9 mouse cellular contexts compared by ENCODE assay signal in the genomic region with DNA sequence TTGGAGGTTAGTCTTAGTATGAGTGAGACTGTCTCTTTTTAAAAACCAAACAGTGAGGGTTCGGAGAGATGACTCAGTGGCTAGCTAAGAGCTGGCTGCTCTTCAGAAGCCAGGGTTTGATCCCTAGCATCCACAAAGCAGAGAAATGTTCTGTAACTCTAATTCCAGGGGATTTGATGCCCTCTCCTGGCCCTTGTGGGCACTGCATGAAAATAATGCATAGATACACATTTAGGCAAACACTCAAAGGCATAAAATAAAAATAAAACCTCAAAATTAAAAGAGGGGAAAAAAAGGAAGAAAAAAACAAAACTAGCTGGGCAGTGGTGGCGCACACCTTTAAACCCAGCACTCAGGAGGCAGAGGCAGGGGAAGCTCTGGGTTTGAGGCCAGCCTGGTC. TPM values are rescaled to one million over a fixed set of nuclear protein-coding genes. Genes with fewer than 3 reads are reported as not detected.
DNase-seq lines count a peak whose midpoint lies in the region; ATAC-seq and TF ChIP-seq lines count a peak whose summit lies in the region.
"Had no signal": no experiment of that assay in that cellular context is flagged by ENCODE, and none has a peak within 500 bp of the region (broad histone marks: within the 10 kb centered on the region; RNA-seq: fewer than 3 reads in every experiment).

No protein-coding gene starts in this region.

- H3K9ac ChIP-seq in embryonic facial prominence, embryonic 11.5 days (replicated peaks; ENCODE audit: low read length): no peak overlapping the region
- no peak overlapping the region for H3K9ac ChIP-seq in liver, adult 2 months (ENCODE audit: low read depth, low read length)
- no peak overlapping the region for H3K9ac ChIP-seq in liver, embryonic 12.5 days
- H3K9ac ChIP-seq: midbrain, embryonic 12.5 days had no signal

- H3K9me3 ChIP-seq in embryonic facial prominence, embryonic 11.5 days (replicated peaks; ENCODE audit: control insufficient read depth, low read length): no peaks in the 10 kb centered on the region
- H3K9me3 ChIP-seq in embryonic facial prominence, embryonic 10.5 days: no peaks in the 10 kb centered on the region
- H3K9me3 ChIP-seq in liver, embryonic 12.5 days (replicated peaks): no peaks in the 10 kb centered on the region
- H3K9me3 ChIP-seq: midbrain, embryonic 12.5 days had no signal

- H3K79me2 ChIP-seq in liver, adult 2 months (ENCODE audit: control insufficient read depth, insufficient read depth, low read length): peaks cover 40% of the 10 kb centered on the region; the same call in 1 of the 2 replicates

- peak; percentile 33 for TF ChIP-seq CTCF in liver, adult 2 months (IDR thresholded peaks at IDR 0.05; ENCODE audit: low read depth, low read length)

- TF ChIP-seq POLR2A in liver, adult 2 months (IDR thresholded peaks at IDR 0.05; ENCODE audit: extremely low read depth, insufficient read depth, low read length): no peak

- no peak overlapping the region for H3K4me3 ChIP-seq in embryonic facial prominence, embryonic 11.5 days (ENCODE audit: low read depth, low read length)
- H3K4me3 ChIP-seq in embryonic facial prominence, embryonic 10.5 days: no peak overlapping the region
- H3K4me3 ChIP-seq in liver, adult 2 months (ENCODE audit: insufficient read depth, low read depth, low read length): no peak overlapping the region
- no peak overlapping the region for H3K4me3 ChIP-seq in liver, embryonic 12.5 days
- H3K4me3 ChIP-seq: midbrain, embryonic 12.5 days had no signal

- no peaks in the 10 kb centered on the region for H3K27me3 ChIP-seq in embryonic facial prominence, embryonic 11.5 days (ENCODE audit: control insufficient read depth, insufficient read depth, low read length)
- H3K27me3 ChIP-seq in embryonic facial prominence, embryonic 10.5 days (replicated peaks; ENCODE audit: low read depth, poor library complexity, severe bottlenecking): no peaks in the 10 kb centered on the region
- no peaks in the 10 kb centered on the region for H3K27me3 ChIP-seq in liver, adult 2 months (ENCODE audit: control insufficient read depth, insufficient read depth, low read length)
- H3K27me3 ChIP-seq in liver, embryonic 12.5 days (replicated peaks): no peaks in the 10 kb centered on the region
- H3K27me3 ChIP-seq: midbrain, embryonic 12.5 days had no signal

- intact Hi-C loops in gastrocnemius, postnatal 14 days (cut with DNase I; ENCODE audit: low total_unique reads): loop anchor here (10.0 kb wide), 1 partner anchor 130 kb away; no protein-coding TSS in a partner anchor

- 96% methylated on average over 2 of the region's 2 CpGs for WGBS in embryonic facial prominence, embryonic 11.5 days
- WGBS in embryonic facial prominence, embryonic 10.5 days: 93% methylated on average over 2 of the region's 2 CpGs
- 99% methylated on average over 2 of the region's 2 CpGs for WGBS in liver, adult 2 months
- 87% methylated on average over 2 of the region's 2 CpGs for WGBS in liver, embryonic 12.5 days (ENCODE audit: insufficient replicate concordance)

- ATAC-seq in embryonic facial prominence, embryonic 11.5 days (replicated peaks; ENCODE audit: insufficient number of reproducible peaks, low FRiP score, low TSS enrichment, low read depth): no peak
- no peak for ATAC-seq in liver, embryonic 12.5 days

- H3K4me2 ChIP-seq in embryonic facial prominence, embryonic 11.5 days (ENCODE audit: low read depth, low read length): no peak overlapping the region
- H3K4me2 ChIP-seq in liver, embryonic 12.5 days: no peak overlapping the region
- H3K4me2 ChIP-seq: midbrain, embryonic 12.5 days had no signal

- H3K4me1 ChIP-seq in embryonic facial prominence, embryonic 11.5 days (ENCODE audit: control insufficient read depth, insufficient read depth, low read length): no peaks in the 10 kb centered on the region
- H3K4me1 ChIP-seq in embryonic facial prominence, embryonic 10.5 days: peaks cover 17% of the 10 kb centered on the region
- H3K4me1 ChIP-seq in liver, adult 2 months (ENCODE audit: control insufficient read depth, insufficient read depth, low read length): peaks cover 19% of the 10 kb centered on the region
- H3K4me1 ChIP-seq in liver, embryonic 12.5 days: peaks cover 51% of the 10 kb centered on the region

- H3K36me3 ChIP-seq in embryonic facial prominence, embryonic 11.5 days (replicated peaks; ENCODE audit: control insufficient read depth, insufficient read depth, low read depth, low read length): no peaks in the 10 kb centered on the region
- peaks cover 10% of the 10 kb centered on the region; the same call in 1 of the 2 replicates for H3K36me3 ChIP-seq in embryonic facial prominence, embryonic 10.5 days (replicated peaks)
- H3K36me3 ChIP-seq in liver, adult 2 months (ENCODE audit: control insufficient read depth, insufficient read depth, low read length): no peaks in the 10 kb centered on the region
- H3K36me3 ChIP-seq in liver, embryonic 12.5 days: peaks cover 10% of the 10 kb centered on the region; the same call in 1 of the 2 replicates
- H3K36me3 ChIP-seq: midbrain, embryonic 12.5 days had no signal

- H3K27ac ChIP-seq in embryonic facial prominence, embryonic 11.5 days (replicated peaks; ENCODE audit: low read depth, low read length): no peak overlapping the region
- no peak overlapping the region for H3K27ac ChIP-seq in embryonic facial prominence, embryonic 10.5 days (replicated peaks)
- no peak overlapping the region for H3K27ac ChIP-seq in liver, adult 2 months (replicated peaks; ENCODE audit: insufficient read depth, low read depth, low read length)
- H3K27ac ChIP-seq in liver, embryonic 12.5 days: no peak overlapping the region
- H3K27ac ChIP-seq: midbrain, embryonic 12.5 days had no signal

- peak; percentile 35 for DNase-seq in embryonic facial prominence, embryonic 11.5 days (ENCODE audit: low spot score)
- DNase-seq in embryonic facial prominence, embryonic 10.5 days (ENCODE audit: low spot score): no peak
- no peak for DNase-seq in liver, adult 2 months (ENCODE audit: extremely low read depth, low read depth, low spot score)
- peak; percentile 30 for DNase-seq in NIH3T3 (ENCODE audit: low read depth)
- DNase-seq in retina, adult 2 months (ENCODE audit: low read depth, low spot score): peak; percentile 13
- no peak for DNase-seq in layer of hippocampus, adult 8-10 months (ENCODE audit: low spot score in 2 of 2)
- DNase-seq in gastrocnemius, postnatal 14 days: no peak

RNA-seq across cellular contexts. Expression of gene Pias1, which starts 13.3 kb away (rescaled TPM):
- 60.7 and 62.0 TPM in 2 replicates for polyA plus RNA-seq in embryonic facial prominence, embryonic 11.5 days (2014; fragmentation: Nextera tagmentation; extraction: Ambion mirVana)
- 50.4 and 52.1 TPM in 2 replicates for polyA plus RNA-seq in embryonic facial prominence, embryonic 10.5 days (2016; fragmentation: Nextera tagmentation; extraction: Ambion mirVana)
- total RNA-seq in liver, adult 2 months (2014; rRNA removed): 7.9 and 8.3 TPM in 2 replicates
- 8.3 and 12.3 TPM in 2 replicates for polyA plus RNA-seq in liver, adult 2 months (2012; rRNA removed)
- 30.2 and 31.9 TPM in 2 replicates for polyA plus RNA-seq in liver, embryonic 12.5 days (2016; fragmentation: Nextera tagmentation; extraction: Ambion mirVana)
- 10 to 100 TPM; 61.6 to 75.9 (median 74.3) TPM for total RNA-seq in layer of hippocampus, adult 8-10 months (2022)
- 10 to 100 TPM; 13.8 to 15.8 TPM for total RNA-seq in gastrocnemius, postnatal 14 days (2021)

Comparison
In these comparisons a context has a peak if more than half of its experiments do, and no peak if none do; other contexts are left out.
1. DNase-seq: peak in embryonic facial prominence, embryonic 11.5 days (single experiment), NIH3T3 (single experiment) and retina, adult 2 months (single experiment); none in embryonic facial prominence, embryonic 10.5 days (single experiment), liver, adult 2 months (single experiment), layer of hippocampus, adult 8-10 months (0 of 2) and gastrocnemius, postnatal 14 days (single experiment).